Mouse (Mus musculus) embryonic facial prominence, embryonic 11.5 days (tissue): Measurements from ENCODE around the gene Fkbp1a. TPM values are rescaled to one million over a fixed set of nuclear protein-coding genes. Genes with fewer than 3 reads are reported as not detected.

Experiments
- ATAC-seq: fragments of 200-750 bp; cut with Nextera tagmentation; replicated peaks from 2 replicates; pipeline ENCODE4 v1.8.0; 2017; ENCODE audit warnings: low read depth; ENCODE audit not compliant: insufficient number of reproducible peaks, low FRiP score, low TSS enrichment
- DNase-seq: peaks from one replicate; pipeline ENCODE4 v3.0.0-alpha.2; 2015; ENCODE audit warnings: low spot score
- H3K27ac ChIP-seq: fragments of 300-500 bp; sonication (generic); replicated peaks from 2 replicates; pipeline ENCODE4 v1.5.1; 2014; ENCODE audit warnings: mild to moderate bottlenecking, low read depth, low read length, control low read depth
- H3K27me3 ChIP-seq: fragments of 300-500 bp; sonication (generic); 2 replicates; pipeline ENCODE4 v1.6.1; 2014; ENCODE audit warnings: mild to moderate bottlenecking, low read length, moderate library complexity, mixed read lengths; ENCODE audit not compliant: control insufficient read depth, insufficient read depth
- H3K36me3 ChIP-seq: fragments of 300-500 bp; sonication (generic); replicated peaks from 2 replicates; pipeline ENCODE4 v1.6.1; 2014; ENCODE audit warnings: low read depth, mild to moderate bottlenecking, low read length, moderate library complexity, mixed read lengths; ENCODE audit not compliant: control insufficient read depth, insufficient read depth
- H3K4me1 ChIP-seq: fragments of 300-500 bp; sonication (generic); 2 replicates; pipeline ENCODE4 v1.6.1; 2014; ENCODE audit warnings: low read length, mixed read lengths; ENCODE audit not compliant: control insufficient read depth, insufficient read depth
- H3K4me2 ChIP-seq: fragments of 300-500 bp; sonication (generic); 2 replicates; pipeline ENCODE4 v1.6.1; 2014; ENCODE audit warnings: low read depth, mild to moderate bottlenecking, control low read depth, low read length, moderate library complexity
- H3K4me3 ChIP-seq: fragments of 300-500 bp; sonication (generic); 2 replicates; pipeline ENCODE4 v1.5.1; 2014; ENCODE audit warnings: low read depth, low read length, control low read depth
- H3K9ac ChIP-seq: fragments of 300-500 bp; sonication (generic); replicated peaks from 2 replicates; pipeline ENCODE4 v1.6.1; 2014; ENCODE audit warnings: mild to moderate bottlenecking, control low read depth, low read length
- H3K9me3 ChIP-seq: fragments of 300-500 bp; sonication (generic); replicated peaks from 2 replicates; pipeline ENCODE4 v1.6.1; 2016; ENCODE audit warnings: mild to moderate bottlenecking, low read length, inconsistent platforms, mixed read lengths; ENCODE audit not compliant: control insufficient read depth
- WGBS: fragments of 180-500 bp; shearing (Covaris S2); extraction: QIAGEN DNeasy Blood & Tissue Kit; methylation state at CpG from one replicate; pipeline ENCODE4 v1.1.7; 2014; 5-methylcytosine and 5-hydroxymethylcytosine counted together
- polyA plus RNA-seq: library from polyadenylated mRNA; unstranded; fragments of >200 nt; fragmentation: Nextera tagmentation; extraction: Ambion mirVana; gene quantifications from 2 replicates; pipeline ENCODE4 v1.2.1, GENCODE M21; 2014

Gene Fkbp1a
- polyA plus RNA-seq, 1 experiment from 2014 or later, result 583 TPM

GRCm38 (mm10) chr2:151564006-151564405, 21.7 kb downstream of the Fkbp1a start:
- ATAC-seq (no peak), DNase-seq (no peak)
- no peak overlapping the region for H3K9ac ChIP-seq
- 89% methylated on average over 1 of the region's 1 CpGs for WGBS
- H3K4me1 ChIP-seq, result no peaks in the 10 kb centered on the region
- no peaks in the 10 kb centered on the region for H3K27me3 ChIP-seq
- no peaks in the 10 kb centered on the region for H3K9me3 ChIP-seq
- no peak overlapping the region for H3K4me2 ChIP-seq
- no peak overlapping the region for H3K27ac ChIP-seq
- peaks cover 7% of the 10 kb centered on the region; the same call in 1 of the 2 replicates for H3K36me3 ChIP-seq
- H3K4me3 ChIP-seq, result no peak overlapping the region

- Histone ChIP-seq H3K9ac (no peak overlapping the region), H3K4me2 (no peak overlapping the region), H3K4me3 (no peak overlapping the region), H3K36me3 (peaks cover 6% of the 10 kb centered on the region; the same call in 1 of the 2 replicates), H3K27ac (no peak overlapping the region), H3K4me1 (no peaks in the 10 kb centered on the region), H3K27me3 (no peaks in the 10 kb centered on the region), H3K9me3 (no peaks in the 10 kb centered on the region)
- 62% methylated on average over 3 of the region's 3 CpGs for WGBS
- ATAC-seq, result no peak
- peak; percentile 18 for DNase-seq
Measured at GRCm38 (mm10) chr2:151564986-151565385, 22.7 kb downstream of the Fkbp1a start.

DNA sequence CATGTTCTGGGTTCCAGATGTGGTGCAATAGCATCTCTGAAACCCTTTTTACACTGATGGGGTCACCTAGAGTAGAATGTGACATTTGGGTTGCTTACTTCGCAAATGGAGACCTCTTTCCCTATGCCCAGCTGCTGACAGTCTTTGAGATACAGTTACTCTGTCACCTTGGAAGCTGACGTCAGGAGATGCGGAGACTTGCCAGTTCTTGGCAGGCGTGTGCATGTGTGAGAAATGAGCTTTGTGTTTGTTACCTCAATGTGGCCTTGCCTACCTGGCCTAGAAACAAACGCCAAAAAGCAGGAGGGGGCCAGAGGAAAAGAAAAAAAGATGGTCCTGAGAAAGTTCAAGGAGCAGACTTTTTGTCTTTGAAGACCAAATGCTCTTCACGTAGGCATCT, 24.6 kb downstream of the Fkbp1a start:
- Histone ChIP-seq H3K27me3 (no peaks in the 10 kb centered on the region), H3K4me2 (no peak overlapping the region), H3K27ac (no peak overlapping the region), H3K4me3 (no peak overlapping the region), H3K9ac (no peak overlapping the region), H3K4me1 (no peaks in the 10 kb centered on the region), H3K9me3 (no peaks in the 10 kb centered on the region), H3K36me3 (peaks cover 3% of the 10 kb centered on the region; the same call in 1 of the 2 replicates)
- no peak for ATAC-seq
- DNase-seq, result no peak
- 77% methylated on average over 6 of the region's 6 CpGs for WGBS

GRCm38 (mm10) chr2:151569452-151569851, 27.2 kb downstream of the Fkbp1a start:
- Histone ChIP-seq H3K4me2 (no peak overlapping the region), H3K4me1 (no peaks in the 10 kb centered on the region), H3K9me3 (no peaks in the 10 kb centered on the region), H3K4me3 (no peak overlapping the region), H3K27me3 (no peaks in the 10 kb centered on the region), H3K27ac (no peak overlapping the region), H3K9ac (no peak overlapping the region), H3K36me3 (no peaks in the 10 kb centered on the region)
- no peak for ATAC-seq
- DNase-seq, result no peak
- 85% methylated on average over 2 of the region's 2 CpGs for WGBS

GRCm38 (mm10) chr2:151571873-151572700, 29.8 kb downstream of the Fkbp1a start, which contains the start of gene Sdcbp2:
Gene Sdcbp2, plus strand, starts transcription at chr2:151572622.
- Histone ChIP-seq H3K4me1 (no peaks in the 10 kb centered on the region; the same call in 1 of the 2 replicates), H3K9ac (no peak within 1 kb of the TSS), H3K9me3 (no peaks in the 10 kb centered on the region), H3K27ac (no peak within 1 kb of the TSS), H3K4me2 (no peak within 1 kb of the TSS), H3K27me3 (no peaks in the 10 kb centered on the region), H3K4me3 (no peak within 1 kb of the TSS), H3K36me3 (no peaks in the 10 kb centered on the region)
- DNase-seq (no peak), ATAC-seq (no peak)
- 72% methylated on average over 17 of the region's 17 CpGs for WGBS

DNA sequence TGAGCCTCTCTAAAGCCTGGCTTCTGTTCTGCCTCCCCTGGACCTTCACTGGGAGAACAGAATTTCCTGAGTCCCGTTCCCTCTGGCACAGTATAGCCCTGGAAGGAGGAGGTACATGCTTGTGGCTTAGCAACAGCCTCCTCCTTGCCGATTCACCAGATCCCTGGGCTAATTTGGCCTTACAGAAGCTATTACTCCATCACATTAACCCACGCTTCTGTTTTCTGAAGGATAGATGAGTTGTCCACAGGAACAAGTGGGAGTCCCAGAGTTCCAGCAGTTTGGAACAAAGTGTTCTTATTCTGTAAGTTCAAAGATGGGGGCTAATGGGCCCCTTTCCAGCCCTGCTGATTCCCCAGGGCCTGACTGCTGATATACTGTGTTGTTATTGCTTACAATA, 31.4 kb downstream of the Fkbp1a start:
- Histone ChIP-seq H3K9ac (no peak overlapping the region), H3K4me1 (no peaks in the 10 kb centered on the region; the same call in 1 of the 2 replicates), H3K4me3 (no peak overlapping the region), H3K9me3 (no peaks in the 10 kb centered on the region), H3K4me2 (no peak overlapping the region), H3K36me3 (no peaks in the 10 kb centered on the region), H3K27me3 (no peaks in the 10 kb centered on the region), H3K27ac (no peak overlapping the region)
- DNase-seq, result no peak
- no peak for ATAC-seq
- 62% methylated on average over 3 of the region's 3 CpGs for WGBS

DNA sequence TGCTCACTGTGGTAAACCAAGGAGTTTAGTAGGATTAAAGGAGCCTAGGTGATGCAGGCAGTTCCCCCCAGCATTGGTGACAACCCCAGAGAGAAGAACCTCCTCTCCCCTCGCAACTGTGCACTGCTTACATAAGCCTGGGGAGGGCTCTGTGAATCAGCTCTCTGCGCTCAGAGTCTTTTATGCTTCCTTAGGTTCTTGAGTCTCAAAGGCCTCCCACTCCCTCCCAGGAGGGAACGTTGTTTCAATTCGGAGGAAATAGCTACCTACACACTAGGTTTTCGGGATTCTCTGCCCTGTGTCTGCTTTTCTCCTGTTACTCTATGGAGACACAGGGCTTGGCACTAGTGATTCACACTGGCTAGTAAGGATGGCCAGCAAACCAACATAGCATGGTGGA, 32.3 kb downstream of the Fkbp1a start:
- Histone ChIP-seq H3K27ac (no peak overlapping the region), H3K4me2 (no peak overlapping the region), H3K4me3 (no peak overlapping the region), H3K9me3 (no peaks in the 10 kb centered on the region), H3K36me3 (no peaks in the 10 kb centered on the region), H3K4me1 (no peaks in the 10 kb centered on the region; the same call in 1 of the 2 replicates), H3K27me3 (no peaks in the 10 kb centered on the region), H3K9ac (no peak overlapping the region)
- no peak for ATAC-seq
- DNase-seq, result no peak
- 64% methylated on average over 5 of the region's 5 CpGs for WGBS

- H3K9me3 ChIP-seq, result no peaks in the 10 kb centered on the region
- 24% methylated on average over 7 of the region's 7 CpGs for WGBS
- no peaks in the 10 kb centered on the region for H3K36me3 ChIP-seq
- peak overlapping the region; percentile 36 for H3K4me3 ChIP-seq
- DNase-seq (peak; percentile 72), ATAC-seq (0 out of 2 replicates have a peak, but pooled peaks have one; percentile 11)
- peak overlapping the region; percentile 62 for H3K9ac ChIP-seq
- H3K27me3 ChIP-seq, result no peaks in the 10 kb centered on the region
- no peak overlapping the region for H3K27ac ChIP-seq
- peak overlapping the region; percentile 70 for H3K4me2 ChIP-seq
- H3K4me1 ChIP-seq, result no peaks in the 10 kb centered on the region; the same call in 1 of the 2 replicates
Measured at GRCm38 (mm10) chr2:151575119-151575698, 32.9 kb downstream of the Fkbp1a start.
